Mouse (Mus musculus) CH12.LX (cell line): ENCODE measurements around the gene Sfrp4. TPM values are rescaled to one million over a fixed set of nuclear protein-coding genes. Genes with fewer than 3 reads are reported as not detected.

ENCODE experiments used
- DNase-seq: peaks from one replicate; pipeline ENCODE4 v3.0.0-alpha.2; 2013; ENCODE audit errors: extremely low read depth
- H3K27ac ChIP-seq: 2 replicates; pipeline ENCODE4 v1.5.1; 2012; ENCODE audit warnings: low read depth, mild to moderate bottlenecking, control low read depth, moderate library complexity; ENCODE audit not compliant: insufficient read depth
- H3K27me3 ChIP-seq: replicated peaks from 2 replicates; pipeline ENCODE3; 2012; ENCODE audit warnings: inconsistent platforms
- H3K36me3 ChIP-seq, 2 experiments: replicated peaks in 1 of 2; 2 replicates each; pipeline versions ENCODE3 to v1.6.1; 2012; ENCODE audit warnings: inconsistent platforms in 1 of 2, low read length in 1 of 2, mild to moderate bottlenecking in 1 of 2, mixed read lengths in 1 of 2, moderate library complexity in 1 of 2; ENCODE audit not compliant: control insufficient read depth in 1 of 2, insufficient read depth in 1 of 2
- H3K4me1 ChIP-seq, 2 experiments: 2 replicates each; pipeline ENCODE4 v1.6.1; 2012; ENCODE audit warnings: inconsistent platforms in 1 of 2, moderate library complexity in 1 of 2; ENCODE audit not compliant: insufficient read depth in 2 of 2, control insufficient read depth in 1 of 2
- H3K4me2 ChIP-seq: 2 replicates; pipeline ENCODE4 v1.6.1; 2012; ENCODE audit warnings: low read depth, mild to moderate bottlenecking, control low read depth; ENCODE audit not compliant: poor library complexity, insufficient read depth, severe bottlenecking
- H3K4me3 ChIP-seq, 3 experiments: fragments of 150-350 bp in 1 of 3; sonication (generic) in 1 of 3; replicated peaks in 1 of 3; 2 replicates each; pipeline versions ENCODE3 to v1.5.1; 2011 to 2012; ENCODE audit warnings: low read depth in 2 of 3, low read length in 2 of 3, mild to moderate bottlenecking in 2 of 3, moderate library complexity in 2 of 3, control low read depth in 1 of 3, improper control_type of control experiment in 1 of 3, inconsistent platforms in 1 of 3, mixed read lengths in 1 of 3; ENCODE audit not compliant: poor library complexity in 1 of 3
- H3K79me2 ChIP-seq: replicated peaks from 2 replicates; pipeline ENCODE4 v1.6.1; 2012; ENCODE audit warnings: mild to moderate bottlenecking, moderate library complexity; ENCODE audit not compliant: control insufficient read depth, poor library complexity, insufficient read depth, severe bottlenecking; ENCODE audit errors: extremely low read depth
- H3K9ac ChIP-seq: 2 replicates; pipeline ENCODE4 v1.6.1; 2012; ENCODE audit warnings: low read depth, mild to moderate bottlenecking, control low read depth, moderate library complexity; ENCODE audit not compliant: insufficient read depth
- H3K9me3 ChIP-seq: replicated peaks from 2 replicates; pipeline ENCODE3; 2012; ENCODE audit warnings: low read length, inconsistent platforms, mixed read lengths
- BHLHE40 ChIP-seq: IDR thresholded peaks from 2 replicates; pipeline ENCODE4 v1.6.1; 2011; ENCODE audit warnings: mild to moderate bottlenecking, low read depth, low read length, improper control_type of control experiment
- CHD1 ChIP-seq: IDR thresholded peaks from 2 replicates; pipeline ENCODE4 v1.6.1; 2012; ENCODE audit warnings: low read depth, low read length, improper control_type of control experiment, inconsistent platforms
- CTCF ChIP-seq, 2 experiments: IDR thresholded peaks in 1 of 2; conservative IDR thresholded peaks in 1 of 2; 2 replicates each; pipeline ENCODE4 v1.5.1; 2011 to 2012; ENCODE audit warnings: low read depth in 2 of 2, low read length in 2 of 2, improper control_type of control experiment in 1 of 2, inconsistent platforms in 1 of 2, mild to moderate bottlenecking in 1 of 2, moderate library complexity in 1 of 2
- GABPA ChIP-seq: IDR thresholded peaks from 2 replicates; pipeline ENCODE4 v1.6.1; 2012; ENCODE audit warnings: low read depth, low read length, improper control_type of control experiment, inconsistent platforms; ENCODE audit not compliant: insufficient replicate concordance
- HCFC1 ChIP-seq: IDR thresholded peaks from 2 replicates; pipeline ENCODE4 v1.6.1; 2012; ENCODE audit warnings: low read depth, mild to moderate bottlenecking, inconsistent platforms, low read length, improper control_type of control experiment
- IRF4 ChIP-seq: IDR thresholded peaks from 2 replicates; pipeline ENCODE4 v1.6.1; 2014; ENCODE audit warnings: low read depth, mild to moderate bottlenecking, inconsistent platforms, low read length, improper control_type of control experiment
- JUND ChIP-seq: conservative IDR thresholded peaks from 2 replicates; pipeline ENCODE4 v1.6.1; 2011; ENCODE audit warnings: low read depth, low read length, improper control_type of control experiment
- MAFK ChIP-seq: IDR thresholded peaks from 2 replicates; pipeline ENCODE4 v1.6.1; 2011; ENCODE audit warnings: low read length, improper control_type of control experiment; ENCODE audit not compliant: insufficient replicate concordance
- MEF2A ChIP-seq: IDR thresholded peaks from 2 replicates; pipeline ENCODE4 v1.6.1; 2014; ENCODE audit warnings: low read depth, mild to moderate bottlenecking, inconsistent platforms, low read length, improper control_type of control experiment, borderline replicate concordance
- NELFE ChIP-seq: IDR thresholded peaks from 2 replicates; pipeline ENCODE4 v1.6.1; 2011; ENCODE audit warnings: low read depth, low read length, improper control_type of control experiment
- PAX5 ChIP-seq: IDR thresholded peaks from 2 replicates; pipeline ENCODE4 v1.6.1; 2012; ENCODE audit warnings: low read length, inconsistent platforms, mixed read lengths
- RAD21 ChIP-seq: IDR thresholded peaks from 2 replicates; pipeline ENCODE4 v1.6.1; 2011; ENCODE audit warnings: low read depth, mild to moderate bottlenecking, low read length, improper control_type of control experiment, moderate library complexity
- RCOR1 ChIP-seq: conservative IDR thresholded peaks from 2 replicates; pipeline ENCODE4 v1.6.1; 2012; ENCODE audit warnings: low read depth, mild to moderate bottlenecking, inconsistent platforms, low read length, improper control_type of control experiment
- SMC3 ChIP-seq: IDR thresholded peaks from 2 replicates; pipeline ENCODE4 v1.6.1; 2011; ENCODE audit warnings: low read depth, low read length, improper control_type of control experiment
- TCF12 ChIP-seq: IDR thresholded peaks from 2 replicates; pipeline ENCODE4 v1.6.1; 2014; ENCODE audit warnings: low read depth, mild to moderate bottlenecking, inconsistent platforms, low read length, improper control_type of control experiment
- UBTF ChIP-seq: IDR thresholded peaks from 2 replicates; pipeline ENCODE4 v1.6.1; 2012; ENCODE audit warnings: low read depth, mild to moderate bottlenecking, inconsistent platforms, low read length, improper control_type of control experiment, moderate library complexity
- USF2 ChIP-seq: conservative IDR thresholded peaks from 2 replicates; pipeline ENCODE4 v1.6.1; 2011; ENCODE audit warnings: low read depth, low read length, improper control_type of control experiment
- ZC3H11A ChIP-seq: IDR thresholded peaks from 2 replicates; pipeline ENCODE4 v1.6.1; 2012; ENCODE audit warnings: low read depth, mild to moderate bottlenecking, inconsistent platforms, low read length, improper control_type of control experiment
- dilution Hi-C: fragments of 300-500 bp; cut with MboI; formaldehyde crosslinking; loops from 2 replicates; pipeline ENCODE4 v1.14.3; 2020; ENCODE audit warnings: low sequenced_read_pairs; ENCODE audit not compliant: extremely low pct_unique_long_range_greater_than_20kb, extremely low pct_ligation_motif_present
- in situ Hi-C: fragments of 300-500 bp; cut with MboI; formaldehyde crosslinking; loops from 3 replicates; pipeline ENCODE4 v1.14.3; 2019; ENCODE audit warnings: low sequenced_read_pairs, low pct_ligation_motif_present, low pct_unique_long_range_greater_than_20kb, mixed read lengths
- polyA plus RNA-seq: library from polyadenylated mRNA; unstranded; fragments of >175 nt; gene quantifications from 2 replicates; pipeline ENCODE4 v1.2.1, GENCODE M21; 2012; ENCODE audit warnings: low read depth; ENCODE audit not compliant: insufficient read length
- total RNA-seq, 2 experiments: library from RNA; depleted of rRNA; stranded (reverse); fragments of 300-350 nt in 1 of 2; fragments of >200 nt in 1 of 2; gene quantifications; 2 replicates each; pipeline ENCODE4 v1.2.3; 2012 to 2014

The Sfrp4 gene
- total and polyA plus RNA-seq, 3 experiments = not detected

- TF ChIP-seq PAX5 = no peak
- TF ChIP-seq MAFK = peak; percentile 80
- TF ChIP-seq, all 38 proteins: peak for 1
- Histone ChIP-seq H3K9me3 (no peaks in the 10 kb centered on the region), H3K4me2 (peak overlapping the region; percentile 90), H3K4me3 (peak overlapping the region in 1 of 3 experiments; percentile 70), H3K9ac (peak overlapping the region; percentile 36), H3K4me1 (no peaks in the 10 kb centered on the region; a peak in 1 of 4 replicates), H3K27ac (no peak overlapping the region), H3K36me3 (no peaks in the 10 kb centered on the region), H3K27me3 (no peaks in the 10 kb centered on the region), H3K79me2 (no peaks in the 10 kb centered on the region)
- in situ Hi-C loops (no loop called here), dilution Hi-C loops (no loop called here)
- no peak for DNase-seq
Measured at GRCm38 (mm10) chr13:19618841-19619215, 4.1 kb upstream of the Sfrp4 start.

GRCm38 (mm10) chr13:19619216-19619927 is 3.5 kb upstream of the Sfrp4 start, which contains the start of gene Epdr1:
Gene Epdr1, minus strand, starts transcription at chr13:19619927.
- DNase-seq = no peak
- Histone ChIP-seq H3K27ac (no peak within 1 kb of the TSS), H3K4me1 (no peaks in the 10 kb centered on the region; a peak in 1 of 4 replicates), H3K9ac (peak within 1 kb of the TSS; percentile 36), H3K36me3 (no peaks in the 10 kb centered on the region), H3K9me3 (no peaks in the 10 kb centered on the region), H3K27me3 (no peaks in the 10 kb centered on the region), H3K4me2 (peak within 1 kb of the TSS; percentile 90), H3K79me2 (no peaks in the 10 kb centered on the region), H3K4me3 (peak within 1 kb of the TSS in 1 of 3 experiments; percentile 70)
- in situ Hi-C loops = no loop called here
- TF ChIP-seq RAD21 (no peak; the same call in 1 of the 2 replicates), CTCF (conservative IDR thresholded peaks at IDR 0.05 in 1 of 2, IDR thresholded peaks at IDR 0.05 in 1 of 2; ENCODE audit: low read depth in 2 of 2, low read length in 2 of 2) (peak in 1 of 2 experiments; percentile 30; a peak in 2 of 4 replicates)
- dilution Hi-C loops = no loop called here

GRCm38 (mm10) chr13:19623228-19623905 is 463 bp downstream of the Sfrp4 start:
- Histone ChIP-seq H3K27ac (no peak overlapping the region), H3K4me2 (no peak overlapping the region), H3K27me3 (no peaks in the 10 kb centered on the region), H3K4me3 (no peak overlapping the region), H3K36me3 (no peaks in the 10 kb centered on the region), H3K9ac (no peak overlapping the region)
- in situ Hi-C loops = no loop called here
- no peak for TF ChIP-seq MEF2A
- no peak for TF ChIP-seq JUND
- TF ChIP-seq MAFK = no peak
- TF ChIP-seq SMC3 = no peak
- no peak for TF ChIP-seq GABPA
- TF ChIP-seq RAD21 = no peak
- TF ChIP-seq CHD1 = no peak
- no peak for TF ChIP-seq USF2
- no peak for TF ChIP-seq ZC3H11A
- TF ChIP-seq RCOR1 = no peak
- no peak for TF ChIP-seq HCFC1
- TF ChIP-seq UBTF = no peak
- TF ChIP-seq IRF4 = no peak
- no peak for TF ChIP-seq NELFE
- TF ChIP-seq BHLHE40 = no peak
- TF ChIP-seq TCF12 = no peak
- TF ChIP-seq, all 38 proteins: peak for 0
- Histone ChIP-seq H3K4me1 (no peaks in the 10 kb centered on the region; a peak in 1 of 4 replicates), H3K9me3 (no peaks in the 10 kb centered on the region), H3K79me2 (no peaks in the 10 kb centered on the region)
- dilution Hi-C loops = no loop called here
- no peak for DNase-seq
